Mouse (Mus musculus) liver, embryonic 13.5 days (tissue): ENCODE data around the gene Rpl15. TPM values are rescaled to one million over a fixed set of nuclear protein-coding genes. Genes with fewer than 3 reads are reported as not detected.
"Not testable (repeated sequence)": the region's sequence is repeated elsewhere in the genome, so short reads cannot be mapped to it uniquely, and the experiment has no call there.

Experiments used
- ATAC-seq: fragments of 200-750 bp; cut with Nextera tagmentation; 2 replicates; pipeline ENCODE4 v1.8.0; 2017; ENCODE audit warnings: low read depth, mild to moderate bottlenecking, moderate number of reproducible peaks, moderate library complexity
- DNase-seq: peaks from one replicate; pipeline ENCODE4 v3.0.0; 2022
- H3K27ac ChIP-seq: fragments of 300-500 bp; sonication (generic); 2 replicates; pipeline ENCODE4 v1.5.1; 2015; ENCODE audit warnings: moderate library complexity, mild to moderate bottlenecking, inconsistent platforms
- H3K27me3 ChIP-seq: fragments of 300-500 bp; sonication (generic); 2 replicates; pipeline ENCODE4 v1.6.1; 2015; ENCODE audit warnings: mild to moderate bottlenecking, inconsistent platforms
- H3K36me3 ChIP-seq: fragments of 300-500 bp; sonication (generic); 2 replicates; pipeline ENCODE4 v1.6.1; 2015; ENCODE audit warnings: mild to moderate bottlenecking, inconsistent platforms
- H3K4me1 ChIP-seq: fragments of 300-500 bp; sonication (generic); replicated peaks from 2 replicates; pipeline ENCODE4 v1.6.1; 2015; ENCODE audit warnings: inconsistent platforms
- H3K4me2 ChIP-seq: fragments of 300-500 bp; sonication (generic); 2 replicates; pipeline ENCODE4 v1.6.1; 2015; ENCODE audit warnings: inconsistent platforms, mild to moderate bottlenecking, moderate library complexity
- H3K4me3 ChIP-seq: fragments of 300-500 bp; sonication (generic); replicated peaks from 2 replicates; pipeline ENCODE4 v1.5.1; 2015; ENCODE audit warnings: mild to moderate bottlenecking, inconsistent platforms
- H3K9ac ChIP-seq: fragments of 300-500 bp; sonication (generic); 2 replicates; pipeline ENCODE4 v1.6.1; 2015; ENCODE audit warnings: mild to moderate bottlenecking, inconsistent platforms
- H3K9me3 ChIP-seq: fragments of 300-500 bp; sonication (generic); replicated peaks from 2 replicates; pipeline ENCODE4 v1.6.1; 2016; ENCODE audit warnings: inconsistent platforms
- WGBS: fragments of 180-500 bp; shearing (Covaris S2); methylation state at CpG from one replicate; pipeline ENCODE4 v1.1.7; 2015; ENCODE audit not compliant: insufficient replicate concordance; 5-methylcytosine and 5-hydroxymethylcytosine counted together
- polyA plus RNA-seq: library from polyadenylated mRNA; unstranded; fragments of >200 nt; fragmentation: Nextera tagmentation; extraction: Ambion mirVana; gene quantifications from 2 replicates; pipeline ENCODE4 v1.2.1, GENCODE M21; 2015

The Rpl15 gene
- polyA plus RNA-seq, 1 experiment from 2014 or later, result 362 TPM

DNA sequence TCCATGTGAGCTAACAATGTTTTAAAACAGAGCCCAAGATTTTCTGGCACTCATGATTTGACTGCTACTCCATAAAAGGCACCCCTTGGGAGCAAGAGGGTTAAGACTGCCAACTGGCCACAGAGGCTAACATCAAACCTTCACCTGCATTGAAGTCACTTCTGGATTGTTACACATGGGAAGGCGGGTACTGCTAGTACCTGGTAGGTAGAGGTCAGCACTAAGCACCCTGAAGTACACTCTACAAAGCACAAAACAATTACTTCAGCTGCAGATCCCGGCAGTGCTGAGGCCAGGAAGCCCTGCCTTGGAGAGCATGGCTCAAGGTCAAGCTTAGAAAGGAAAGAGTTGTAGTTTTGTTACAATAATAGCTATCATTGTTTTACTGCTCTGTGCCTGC lies 16.2 kb upstream of the Rpl15 start:
- WGBS, result 63% methylated on average over 2 of the region's 2 CpGs
- no peak for ATAC-seq
- no peaks in the 10 kb centered on the region for H3K4me1 ChIP-seq

DNA sequence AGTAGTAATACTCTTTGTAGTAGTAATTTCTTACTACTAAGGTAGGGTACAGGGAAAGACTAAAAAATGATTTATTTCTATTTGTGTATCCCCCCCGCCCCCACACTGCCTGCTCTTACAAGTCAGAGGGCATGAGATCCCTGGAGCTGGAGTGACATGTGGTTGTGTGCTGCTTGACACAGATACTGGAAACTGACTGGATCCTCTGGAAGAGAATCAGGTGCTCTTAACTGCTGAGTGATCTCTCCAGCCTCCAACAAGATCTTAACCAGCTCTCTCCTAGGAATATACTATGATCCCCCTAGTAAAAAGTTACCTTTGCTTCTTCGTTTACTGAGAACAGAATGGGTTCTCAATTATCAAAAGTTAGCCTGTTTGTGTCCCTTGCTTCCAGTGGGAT lies 15.2 kb upstream of the Rpl15 start:
- DNase-seq (no peak), ATAC-seq (no peak)
- no peak overlapping the region for H3K27ac ChIP-seq
- H3K4me1 ChIP-seq, result no peaks in the 10 kb centered on the region
- no peaks in the 10 kb centered on the region for H3K9me3 ChIP-seq
- WGBS, result 74% methylated on average over 2 of the region's 2 CpGs
- H3K4me2 ChIP-seq, result no peak overlapping the region
- no peak overlapping the region for H3K9ac ChIP-seq
- peaks cover 9% of the 10 kb centered on the region for H3K36me3 ChIP-seq
- no peaks in the 10 kb centered on the region for H3K27me3 ChIP-seq
- no peak overlapping the region for H3K4me3 ChIP-seq

More for the DNA sequence above, 16.2 kb upstream of the Rpl15 start:
- Histone ChIP-seq H3K9ac (no peak overlapping the region), H3K27me3 (no peaks in the 10 kb centered on the region), H3K4me2 (no peak overlapping the region), H3K4me3 (no peak overlapping the region), H3K27ac (no peak overlapping the region), H3K36me3 (no peaks in the 10 kb centered on the region), H3K9me3 (no peaks in the 10 kb centered on the region)
- no peak for DNase-seq

- Histone ChIP-seq H3K27me3 (no peaks in the 10 kb centered on the region), H3K4me1 (no peaks in the 10 kb centered on the region)
Observed at GRCm38 (mm10) chr14:18285476-18285875, 14.3 kb upstream of the Rpl15 start.

DNA sequence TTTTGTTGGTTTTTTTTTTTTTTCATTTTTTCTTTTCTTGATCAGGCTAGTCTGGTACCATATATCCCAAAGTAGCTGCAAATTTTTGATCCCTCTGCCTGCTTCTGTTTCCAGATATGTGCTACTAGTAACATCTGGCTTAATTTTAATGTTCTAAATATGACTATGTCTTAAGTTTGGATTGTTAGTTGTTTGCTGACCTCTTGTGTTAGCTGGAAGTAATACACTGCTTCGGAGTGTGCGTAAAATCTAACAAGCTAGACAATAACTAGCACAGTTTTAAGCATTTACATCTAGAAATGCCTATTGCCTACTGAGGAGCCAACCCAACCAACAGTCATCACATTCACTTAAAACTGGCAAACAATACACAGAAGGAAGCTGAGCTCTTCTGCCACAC lies 13.4 kb upstream of the Rpl15 start:
- H3K27ac ChIP-seq, result no peak overlapping the region
- no peak overlapping the region for H3K4me3 ChIP-seq
- H3K4me1 ChIP-seq, result no peaks in the 10 kb centered on the region
- no peaks in the 10 kb centered on the region for H3K27me3 ChIP-seq
- WGBS, result 76% methylated on average over 2 of the region's 2 CpGs
- H3K9ac ChIP-seq, result no peak overlapping the region
- no peak overlapping the region for H3K4me2 ChIP-seq
- H3K9me3 ChIP-seq, result no peaks in the 10 kb centered on the region
- no peak for DNase-seq
- ATAC-seq, result no peak
- H3K36me3 ChIP-seq, result peaks cover 20% of the 10 kb centered on the region

More at GRCm38 (mm10) chr14:18285476-18285875, 14.3 kb upstream of the Rpl15 start:
- Histone ChIP-seq H3K4me3 (no peak overlapping the region), H3K9ac (no peak overlapping the region), H3K27ac (no peak overlapping the region), H3K36me3 (peaks cover 12% of the 10 kb centered on the region), H3K4me2 (no peak overlapping the region), H3K9me3 (no peaks in the 10 kb centered on the region)
- 84% methylated on average over 3 of the region's 3 CpGs for WGBS
- ATAC-seq (no peak), DNase-seq (no peak)

GRCm38 (mm10) chr14:18280375-18280774 lies 9.2 kb upstream of the Rpl15 start:
- Histone ChIP-seq H3K4me3 (no peak overlapping the region), H3K36me3 (peaks cover 48% of the 10 kb centered on the region), H3K4me2 (no peak overlapping the region), H3K9ac (no peak overlapping the region), H3K4me1 (no peaks in the 10 kb centered on the region), H3K27ac (no peak overlapping the region), H3K27me3 (no peaks in the 10 kb centered on the region), H3K9me3 (no peaks in the 10 kb centered on the region)
- ATAC-seq (no peak), DNase-seq (no peak)
- 78% methylated on average over 5 of the region's 5 CpGs for WGBS

DNA sequence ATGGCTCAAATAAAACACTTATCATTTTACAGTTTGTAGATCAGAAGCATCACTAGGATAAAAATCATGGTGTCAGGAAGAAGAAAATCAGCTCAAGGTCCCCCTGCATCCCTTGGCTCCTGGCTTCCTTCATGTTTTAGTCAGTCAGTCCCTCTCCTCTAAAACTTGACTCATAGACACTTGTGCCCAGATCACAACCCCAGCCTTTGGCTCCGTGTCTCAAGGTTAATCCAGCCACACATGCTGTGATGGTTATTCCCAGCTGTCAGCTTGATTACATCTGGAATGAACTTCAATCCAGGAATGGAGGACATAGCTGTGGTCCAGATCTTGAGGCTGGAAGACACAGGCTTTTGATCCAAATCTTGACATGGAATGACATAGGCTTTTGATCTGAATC lies 3.3 kb upstream of the Rpl15 start:
- H3K4me2 ChIP-seq, result no peak overlapping the region

GRCm38 (mm10) chr14:18271666-18272065 lies 475 bp upstream of the Rpl15 start:
- peak overlapping the region; percentile 87 for H3K9ac ChIP-seq
- H3K27ac ChIP-seq, result peak overlapping the region; percentile 85
- peak overlapping the region; percentile 78 for H3K4me2 ChIP-seq
- no peak for DNase-seq
- ATAC-seq, result no peak
- no peaks in the 10 kb centered on the region for H3K27me3 ChIP-seq
- H3K9me3 ChIP-seq, result no peaks in the 10 kb centered on the region
- WGBS, result 3% methylated on average over 7 of the region's 7 CpGs
- H3K36me3 ChIP-seq, result peaks cover 32% of the 10 kb centered on the region
- peak overlapping the region; percentile 93 for H3K4me3 ChIP-seq
- peaks cover 25% of the 10 kb centered on the region for H3K4me1 ChIP-seq

More for the DNA sequence above, 3.3 kb upstream of the Rpl15 start:
- no peak for ATAC-seq
- H3K9ac ChIP-seq, result no peak overlapping the region
- H3K9me3 ChIP-seq, result no peaks in the 10 kb centered on the region
- WGBS, result 70% methylated on average over 1 of the region's 1 CpGs
- H3K27ac ChIP-seq, result no peak overlapping the region
- no peaks in the 10 kb centered on the region for H3K27me3 ChIP-seq
- peaks cover 12% of the 10 kb centered on the region for H3K4me1 ChIP-seq
- H3K4me3 ChIP-seq, result no peak overlapping the region
- peaks cover 31% of the 10 kb centered on the region for H3K36me3 ChIP-seq
- DNase-seq, result no peak

DNA sequence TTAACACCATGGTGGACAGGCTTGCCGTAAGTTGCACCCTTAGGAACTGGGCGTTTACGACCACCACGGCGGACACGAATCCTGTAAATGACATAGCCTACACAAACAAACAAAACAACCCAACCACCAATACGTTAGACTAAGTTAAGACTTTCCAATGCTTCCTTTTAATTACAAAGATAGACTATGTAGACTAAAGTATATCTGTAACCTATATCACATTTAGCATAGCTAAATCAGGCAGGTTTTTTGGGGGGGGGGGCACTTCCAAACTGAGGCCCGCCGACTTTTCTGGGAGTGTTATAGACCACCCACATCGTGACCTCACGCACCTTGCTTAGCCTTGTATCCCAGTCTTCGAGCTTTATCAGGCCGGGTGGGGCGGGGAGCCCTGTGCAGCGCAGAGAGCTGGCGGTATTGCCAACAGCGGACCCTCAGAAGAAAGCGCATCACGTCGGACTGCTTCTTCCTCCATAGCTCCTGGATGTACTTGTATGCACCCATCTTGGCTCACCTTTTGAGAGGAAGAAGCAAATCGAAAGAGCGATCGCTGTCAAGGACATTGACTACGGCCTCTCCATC lies 1.2 kb downstream of the Rpl15 start:
- not testable (repeated sequence) for H3K27me3 ChIP-seq, H3K9me3 ChIP-seq, ATAC-seq, DNase-seq
- Histone ChIP-seq H3K4me2 (peak overlapping the region; percentile 78), H3K9ac (peak overlapping the region; percentile 98), H3K36me3 (peaks cover 36% of the 10 kb centered on the region), H3K4me1 (peaks cover 25% of the 10 kb centered on the region), H3K4me3 (peak overlapping the region; percentile 93), H3K27ac (peak overlapping the region; percentile 87)
- WGBS, result 1% methylated on average over 24 of the region's 24 CpGs

GRCm38 (mm10) chr14:18263427-18263826 lies 7.8 kb downstream of the Rpl15 start:
- H3K9ac ChIP-seq, result no peak overlapping the region
- H3K4me1 ChIP-seq, result peaks cover 5% of the 10 kb centered on the region
- no peaks in the 10 kb centered on the region for H3K27me3 ChIP-seq
- H3K4me3 ChIP-seq, result no peak overlapping the region
- no peak overlapping the region for H3K4me2 ChIP-seq
- no peak overlapping the region for H3K27ac ChIP-seq
- H3K36me3 ChIP-seq, result peaks cover 24% of the 10 kb centered on the region
- 60% methylated on average over 4 of the region's 4 CpGs for WGBS
- ATAC-seq, result no peak
- no peak for DNase-seq
- H3K9me3 ChIP-seq, result no peaks in the 10 kb centered on the region

DNA sequence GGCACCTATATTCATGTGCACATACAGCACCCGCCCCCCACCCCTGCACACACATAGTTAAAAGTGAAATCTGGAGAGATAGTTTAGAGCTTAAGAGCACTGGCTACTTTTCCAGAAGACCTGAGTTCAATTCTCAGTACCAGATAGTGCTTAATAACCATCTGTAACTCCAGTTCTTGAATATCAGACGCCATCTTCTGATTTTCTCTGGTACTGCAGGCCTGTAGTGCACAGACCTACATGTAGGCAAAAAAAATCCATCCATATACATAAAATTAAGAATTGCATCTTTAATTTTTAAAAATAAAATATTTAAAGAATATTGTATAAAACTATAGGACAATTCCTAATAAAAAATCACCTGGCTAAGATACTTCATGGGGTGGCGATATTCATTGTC lies 10.0 kb downstream of the Rpl15 start:
- Histone ChIP-seq H3K4me3 (no peak overlapping the region), H3K4me1 (no peaks in the 10 kb centered on the region), H3K9ac (no peak overlapping the region), H3K27me3 (no peaks in the 10 kb centered on the region), H3K4me2 (no peak overlapping the region), H3K36me3 (peaks cover 4% of the 10 kb centered on the region; the same call in 1 of the 2 replicates), H3K9me3 (no peaks in the 10 kb centered on the region), H3K27ac (no peak overlapping the region)
- ATAC-seq (no peak), DNase-seq (no peak)
- WGBS, result 66% methylated on average over 3 of the region's 3 CpGs

DNA sequence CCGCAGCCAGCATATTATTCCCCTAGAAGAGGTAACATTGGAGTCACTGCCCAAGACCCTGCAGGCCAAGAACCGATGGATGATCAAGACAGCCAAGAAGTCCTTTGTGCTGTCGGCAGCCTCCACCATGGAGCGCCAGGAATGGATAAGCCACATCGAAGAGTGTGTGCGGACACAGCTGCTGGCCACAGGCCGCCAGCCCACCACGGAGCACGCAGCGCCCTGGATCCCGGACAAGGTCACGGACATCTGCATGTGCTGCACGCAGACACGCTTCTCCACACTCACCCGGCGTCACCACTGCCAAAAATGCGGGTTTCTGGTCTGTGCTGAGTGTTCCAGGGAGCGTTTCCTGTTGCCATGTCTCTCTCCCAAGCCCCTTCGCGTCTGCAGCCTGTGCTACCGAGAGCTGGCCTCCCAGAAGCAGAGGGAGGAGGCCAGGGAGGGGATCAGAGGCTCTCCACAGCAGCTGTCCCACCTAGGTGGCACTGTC lies 28.5 kb downstream of the Rpl15 start:
- Histone ChIP-seq H3K36me3 (no peaks in the 10 kb centered on the region), H3K9ac (no peak overlapping the region), H3K27ac (no peak overlapping the region), H3K9me3 (no peaks in the 10 kb centered on the region), H3K4me1 (peaks cover 19% of the 10 kb centered on the region), H3K4me2 (no peak overlapping the region), H3K27me3 (no peaks in the 10 kb centered on the region), H3K4me3 (no peak overlapping the region)
- DNase-seq (no peak), ATAC-seq (no peak)
- 73% methylated on average over 21 of the region's 21 CpGs for WGBS

- Histone ChIP-seq H3K27me3 (no peaks in the 10 kb centered on the region), H3K27ac (no peak overlapping the region), H3K36me3 (no peaks in the 10 kb centered on the region), H3K9me3 (no peaks in the 10 kb centered on the region), H3K9ac (no peak overlapping the region), H3K4me3 (no peak overlapping the region), H3K4me2 (no peak overlapping the region), H3K4me1 (peaks cover 24% of the 10 kb centered on the region)
- ATAC-seq (no peak), DNase-seq (no peak)
- 78% methylated on average over 4 of the region's 4 CpGs for WGBS
Observed at GRCm38 (mm10) chr14:18241786-18242185, 29.4 kb downstream of the Rpl15 start.
